Mouse (Mus musculus): ENCODE results near the gene Trim31. TPM values are rescaled to one million over a fixed set of nuclear protein-coding genes. Genes with fewer than 3 reads are reported as not detected.

The Trim31 gene
- polyA plus RNA-seq, 1 experiment, result not detected

GRCm38 (mm10) chr17:36929236-36929932 is 31.5 kb downstream of the Trim31 start:
- Histone ChIP-seq H3ac (ENCODE audit: control insufficient read depth, insufficient read length) (no peak overlapping the region), H3K36me3 (ENCODE audit: control insufficient read depth, insufficient read depth) (no peaks in the 10 kb centered on the region), H3K4me3 (no peak overlapping the region), H3K27me3 (ENCODE audit: control insufficient read depth, insufficient read depth, insufficient read length) (no peaks in the 10 kb centered on the region), H3K79me2 (ENCODE audit: control insufficient read depth, insufficient read depth) (no peaks in the 10 kb centered on the region), H3K4me2 (ENCODE audit: low read depth) (peak overlapping the region; percentile 31)
- TF ChIP-seq E2F4 (IDR thresholded peaks at IDR 0.05; ENCODE audit: insufficient read depth), result no peak
- no peak for TF ChIP-seq REST (IDR thresholded peaks at IDR 0.05; ENCODE audit: insufficient read depth, insufficient read length)

GRCm38 (mm10) chr17:36930233-36930632 is 32.3 kb downstream of the Trim31 start:
- TF ChIP-seq TCF12 (IDR thresholded peaks at IDR 0.05; ENCODE audit: insufficient read depth, poor library complexity, severe bottlenecking) (no peak), REST (IDR thresholded peaks at IDR 0.05; ENCODE audit: insufficient read depth, insufficient read length) (no peak), USF1 (IDR thresholded peaks at IDR 0.05; ENCODE audit: low read depth) (no peak), E2F4 (IDR thresholded peaks at IDR 0.05; ENCODE audit: insufficient read depth) (no peak), POLR2AphosphoS2 (IDR thresholded peaks at IDR 0.05; ENCODE audit: insufficient read length, low read depth) (no peak), MYOD1 (IDR thresholded peaks at IDR 0.05; ENCODE audit: control insufficient read depth in 1 of 3, insufficient read length in 2 of 3, low read depth in 2 of 3) (no peak)
- Histone ChIP-seq H3K36me3 (ENCODE audit: control insufficient read depth, insufficient read depth) (no peaks in the 10 kb centered on the region), H3K4me3 (peak overlapping the region; percentile 3), H3K27me3 (ENCODE audit: control insufficient read depth, insufficient read depth, insufficient read length) (no peaks in the 10 kb centered on the region), H3K79me2 (ENCODE audit: control insufficient read depth, insufficient read depth) (no peaks in the 10 kb centered on the region), H3ac (ENCODE audit: control insufficient read depth, insufficient read length) (no peak overlapping the region), H3K4me2 (ENCODE audit: low read depth) (no peak overlapping the region)

GRCm38 (mm10) chr17:36931130-36931529 is 33.2 kb downstream of the Trim31 start:
- Histone ChIP-seq H3ac (ENCODE audit: control insufficient read depth, insufficient read length) (no peak overlapping the region), H3K36me3 (ENCODE audit: control insufficient read depth, insufficient read depth) (no peaks in the 10 kb centered on the region), H3K79me2 (ENCODE audit: control insufficient read depth, insufficient read depth) (no peaks in the 10 kb centered on the region), H3K4me2 (ENCODE audit: low read depth) (peak overlapping the region; percentile 51), H3K27me3 (ENCODE audit: control insufficient read depth, insufficient read depth, insufficient read length) (no peaks in the 10 kb centered on the region), H3K4me3 (peak overlapping the region; percentile 3)
- TF ChIP-seq POLR2A (IDR thresholded peaks at IDR 0.05; ENCODE audit: insufficient read length, low read depth), result no peak
- no peak for TF ChIP-seq SRF (IDR thresholded peaks at IDR 0.05; ENCODE audit: control insufficient read depth, insufficient read length, low read depth)
- no peak for TF ChIP-seq TCF3 (IDR thresholded peaks at IDR 0.05; ENCODE audit: insufficient read length, low read depth)
- no peak for TF ChIP-seq POLR2AphosphoS2 (IDR thresholded peaks at IDR 0.05; ENCODE audit: insufficient read length, low read depth)
- no peak for TF ChIP-seq MYOD1 (IDR thresholded peaks at IDR 0.05; ENCODE audit: control insufficient read depth in 1 of 3, insufficient read length in 2 of 3, low read depth in 2 of 3)
- no peak for TF ChIP-seq TCF12 (IDR thresholded peaks at IDR 0.05; ENCODE audit: insufficient read depth, poor library complexity, severe bottlenecking)
- TF ChIP-seq E2F4 (IDR thresholded peaks at IDR 0.05; ENCODE audit: insufficient read depth), result no peak
- TF ChIP-seq CEBPB (IDR thresholded peaks at IDR 0.05; ENCODE audit: insufficient read depth, poor library complexity, severe bottlenecking), result no peak
- TF ChIP-seq MAX (IDR thresholded peaks at IDR 0.05; ENCODE audit: low read depth), result no peak
- no peak for TF ChIP-seq REST (IDR thresholded peaks at IDR 0.05; ENCODE audit: insufficient read depth, insufficient read length)
- TF ChIP-seq MYOG (IDR thresholded peaks at IDR 0.05; ENCODE audit: control insufficient read depth in 1 of 3, insufficient read depth in 1 of 3, insufficient read length in 2 of 3, low read depth in 2 of 3), result no peak
- TF ChIP-seq USF1 (IDR thresholded peaks at IDR 0.05; ENCODE audit: low read depth), result no peak

GRCm38 (mm10) chr17:36931806-36932205 is 33.9 kb downstream of the Trim31 start:
- H3K4me3 ChIP-seq, result no peak overlapping the region
- H3K4me2 ChIP-seq (ENCODE audit: low read depth), result peak overlapping the region; percentile 51
- H3K36me3 ChIP-seq (ENCODE audit: control insufficient read depth, insufficient read depth), result no peaks in the 10 kb centered on the region
- H3ac ChIP-seq (ENCODE audit: control insufficient read depth, insufficient read length), result no peak overlapping the region
- no peaks in the 10 kb centered on the region for H3K79me2 ChIP-seq (ENCODE audit: control insufficient read depth, insufficient read depth)
- H3K27me3 ChIP-seq (ENCODE audit: control insufficient read depth, insufficient read depth, insufficient read length), result no peaks in the 10 kb centered on the region
- TF ChIP-seq SRF (IDR thresholded peaks at IDR 0.05; ENCODE audit: control insufficient read depth, insufficient read length, low read depth), result no peak

- Histone ChIP-seq H3K79me2 (ENCODE audit: control insufficient read depth, insufficient read depth) (no peaks in the 10 kb centered on the region), H3K36me3 (ENCODE audit: control insufficient read depth, insufficient read depth) (no peaks in the 10 kb centered on the region), H3K4me2 (ENCODE audit: low read depth) (no peak overlapping the region), H3ac (ENCODE audit: control insufficient read depth, insufficient read length) (no peak overlapping the region), H3K4me3 (no peak overlapping the region), H3K27me3 (ENCODE audit: control insufficient read depth, insufficient read depth, insufficient read length) (no peaks in the 10 kb centered on the region)
- TF ChIP-seq MYOG (IDR thresholded peaks at IDR 0.05; ENCODE audit: control insufficient read depth in 1 of 3, insufficient read depth in 1 of 3, insufficient read length in 2 of 3, low read depth in 2 of 3) (no peak), USF1 (IDR thresholded peaks at IDR 0.05; ENCODE audit: low read depth) (no peak), POLR2A (IDR thresholded peaks at IDR 0.05; ENCODE audit: insufficient read length, low read depth) (no peak)
Measured at GRCm38 (mm10) chr17:36938056-36938455, 40.1 kb downstream of the Trim31 start.

GRCm38 (mm10) chr17:36942391-36942790 is 44.5 kb downstream of the Trim31 start:
- no peaks in the 10 kb centered on the region for H3K27me3 ChIP-seq (ENCODE audit: control insufficient read depth, insufficient read depth, insufficient read length)
- H3K36me3 ChIP-seq (ENCODE audit: control insufficient read depth, insufficient read depth), result no peaks in the 10 kb centered on the region
- no peak overlapping the region for H3ac ChIP-seq (ENCODE audit: control insufficient read depth, insufficient read length)
- TF ChIP-seq MYOG (IDR thresholded peaks at IDR 0.05; ENCODE audit: control insufficient read depth in 1 of 3, insufficient read depth in 1 of 3, insufficient read length in 2 of 3, low read depth in 2 of 3), result no peak
- TF ChIP-seq MAX (IDR thresholded peaks at IDR 0.05; ENCODE audit: low read depth), result no peak
- no peak for TF ChIP-seq E2F4 (IDR thresholded peaks at IDR 0.05; ENCODE audit: insufficient read depth)
- no peak for TF ChIP-seq TCF12 (IDR thresholded peaks at IDR 0.05; ENCODE audit: insufficient read depth, poor library complexity, severe bottlenecking)
- TF ChIP-seq CEBPB (IDR thresholded peaks at IDR 0.05; ENCODE audit: insufficient read depth, poor library complexity, severe bottlenecking), result no peak
- TF ChIP-seq MYOD1 (IDR thresholded peaks at IDR 0.05; ENCODE audit: control insufficient read depth in 1 of 3, insufficient read length in 2 of 3, low read depth in 2 of 3), result no peak
- no peak for TF ChIP-seq TCF3 (IDR thresholded peaks at IDR 0.05; ENCODE audit: insufficient read length, low read depth)
- TF ChIP-seq POLR2AphosphoS2 (IDR thresholded peaks at IDR 0.05; ENCODE audit: insufficient read length, low read depth), result no peak
- TF ChIP-seq SRF (IDR thresholded peaks at IDR 0.05; ENCODE audit: control insufficient read depth, insufficient read length, low read depth), result no peak
- no peak for TF ChIP-seq USF1 (IDR thresholded peaks at IDR 0.05; ENCODE audit: low read depth)
- TF ChIP-seq POLR2A (IDR thresholded peaks at IDR 0.05; ENCODE audit: insufficient read length, low read depth), result no peak
- no peak for TF ChIP-seq REST (IDR thresholded peaks at IDR 0.05; ENCODE audit: insufficient read depth, insufficient read length)
- no peak overlapping the region for H3K4me3 ChIP-seq
- H3K4me2 ChIP-seq (ENCODE audit: low read depth), result no peak overlapping the region
- no peaks in the 10 kb centered on the region for H3K79me2 ChIP-seq (ENCODE audit: control insufficient read depth, insufficient read depth)

Measured in myocyte (in vitro differentiated cells).